Mouse (Mus musculus): Measurements from ENCODE around the gene Pik3c2b. TPM values are rescaled to one million over a fixed set of nuclear protein-coding genes. Genes with fewer than 3 reads are reported as not detected.
A peak's percentile ranks its signal among the peaks of the same experiment; 100 is the strongest.
"Not testable (repeated sequence)": the region's sequence is repeated elsewhere in the genome, so short reads cannot be mapped to it uniquely, and the experiment has no call there.

Gene Pik3c2b
- polyA plus RNA-seq, 1 experiment from 2014 or later, result 13.8 TPM

DNA sequence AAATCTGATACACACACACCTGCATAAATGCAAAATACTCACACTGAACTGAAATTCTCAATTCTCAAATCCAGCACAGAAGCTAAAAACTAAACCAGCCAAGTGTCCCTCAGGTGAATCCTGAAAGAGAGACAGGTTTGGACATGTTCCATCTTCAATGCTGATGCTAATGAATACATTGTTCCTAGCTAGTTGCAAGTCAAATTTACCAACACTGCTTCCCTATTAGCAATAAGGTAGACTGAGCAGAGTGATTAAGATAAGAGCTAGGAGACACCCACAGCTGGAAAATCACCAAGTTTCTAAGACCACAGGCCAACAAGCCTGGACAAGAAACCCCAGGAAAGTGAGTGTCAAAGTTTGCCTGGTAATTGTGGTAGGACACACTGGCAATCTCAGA is 26.2 kb upstream of the Pik3c2b start:
- no peak for ATAC-seq (ENCODE audit: insufficient number of reproducible peaks, insufficient read depth, low FRiP score, low read depth)

DNA sequence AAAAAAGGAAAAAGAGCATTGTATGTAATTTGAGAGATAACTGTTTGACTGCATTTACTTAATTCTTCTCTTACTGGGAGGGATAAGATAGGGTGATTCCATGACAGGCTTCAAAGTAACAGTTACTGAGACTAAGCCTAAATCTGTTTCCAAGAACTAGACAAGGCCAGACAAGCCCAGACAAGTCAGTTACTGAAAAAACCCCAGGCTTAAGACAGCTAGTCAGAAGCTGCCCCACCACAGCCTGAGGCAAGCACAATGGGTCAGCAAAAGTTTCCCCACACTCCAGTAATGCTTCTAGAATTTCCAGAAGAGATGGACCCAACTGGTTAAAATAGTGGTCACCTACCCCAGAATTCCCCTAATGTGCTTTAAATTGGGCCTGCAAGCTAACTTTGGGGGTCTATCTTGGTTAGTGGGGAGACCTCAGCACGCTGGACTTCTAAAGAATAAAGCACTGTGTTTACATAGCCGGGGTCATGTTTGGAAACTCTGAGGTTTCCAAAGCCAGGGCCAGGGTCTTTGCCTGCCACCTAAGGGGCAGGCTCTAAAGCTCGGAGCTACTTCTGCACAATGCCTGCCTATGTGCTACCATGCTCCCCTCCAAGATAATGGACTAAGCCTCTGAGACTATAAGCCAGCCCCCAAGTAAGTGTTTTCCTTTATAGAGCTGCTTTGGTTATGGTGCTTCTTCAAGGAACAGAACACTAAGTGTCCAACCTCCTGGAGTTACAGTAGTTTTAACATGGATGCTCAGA is 25.2 kb upstream of the Pik3c2b start:
- Histone ChIP-seq H3K27ac (ENCODE audit: low read length) (peak overlapping the region; percentile 21; the same call in 1 of the 2 replicates), H3K4me1 (ENCODE audit: control insufficient read depth, insufficient read depth, low read length) (0 out of 2 replicates have a peak, but pooled peaks cover 9% of the 10 kb centered on the region), H3K4me2 (replicated peaks; ENCODE audit: low read depth, low read length) (no peak overlapping the region), H3K4me3 (ENCODE audit: low read depth, low read length) (no peak overlapping the region), H3K9me3 (ENCODE audit: control insufficient read depth, low read depth, low read length) (no peaks in the 10 kb centered on the region), H3K9ac (replicated peaks; ENCODE audit: low read depth, low read length) (no peak overlapping the region), H3K27me3 (ENCODE audit: control insufficient read depth, insufficient read depth, low read length) (no peaks in the 10 kb centered on the region), H3K36me3 (ENCODE audit: control insufficient read depth, insufficient read depth, low read length) (peaks cover 22% of the 10 kb centered on the region)
- WGBS, result 45% methylated on average over 3 of the region's 3 CpGs
- ATAC-seq (ENCODE audit: insufficient number of reproducible peaks, insufficient read depth, low FRiP score, low read depth), result no peak

More for the DNA sequence above, 26.2 kb upstream of the Pik3c2b start:
- Histone ChIP-seq H3K36me3 (ENCODE audit: control insufficient read depth, insufficient read depth, low read length) (peaks cover 28% of the 10 kb centered on the region), H3K4me1 (ENCODE audit: control insufficient read depth, insufficient read depth, low read length) (0 out of 2 replicates have a peak, but pooled peaks cover 8% of the 10 kb centered on the region), H3K4me2 (replicated peaks; ENCODE audit: low read depth, low read length) (no peak overlapping the region), H3K9me3 (ENCODE audit: control insufficient read depth, low read depth, low read length) (no peaks in the 10 kb centered on the region), H3K27ac (ENCODE audit: low read length) (no peak overlapping the region), H3K9ac (replicated peaks; ENCODE audit: low read depth, low read length) (no peak overlapping the region), H3K4me3 (ENCODE audit: low read depth, low read length) (no peak overlapping the region), H3K27me3 (ENCODE audit: control insufficient read depth, insufficient read depth, low read length) (no peaks in the 10 kb centered on the region)

DNA sequence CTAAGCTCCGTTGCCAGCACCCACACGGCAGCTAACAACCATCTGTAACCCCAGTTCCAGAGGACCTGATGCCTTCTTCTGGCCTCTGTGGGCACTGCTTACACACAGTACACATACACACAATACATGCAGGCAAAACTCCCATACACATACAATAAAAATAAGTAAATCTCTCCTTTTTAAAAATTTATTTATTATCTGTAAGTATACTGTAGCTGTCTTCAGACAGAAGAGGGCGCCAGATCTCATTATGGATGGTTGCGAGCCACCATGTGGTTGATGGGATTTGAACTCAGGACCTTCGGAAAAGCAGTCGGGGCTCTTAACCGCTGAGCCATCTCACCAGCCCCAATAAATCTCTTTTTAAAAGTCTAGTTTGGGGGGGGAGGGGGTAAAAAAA is 24.1 kb upstream of the Pik3c2b start:
- no peaks in the 10 kb centered on the region for H3K27me3 ChIP-seq (ENCODE audit: control insufficient read depth, insufficient read depth, low read length)
- no peak overlapping the region for H3K4me3 ChIP-seq (ENCODE audit: low read depth, low read length)
- no peak overlapping the region for H3K27ac ChIP-seq (ENCODE audit: low read length)
- no peak overlapping the region for H3K9ac ChIP-seq (replicated peaks; ENCODE audit: low read depth, low read length)
- no peak overlapping the region for H3K4me2 ChIP-seq (replicated peaks; ENCODE audit: low read depth, low read length)
- peaks cover 21% of the 10 kb centered on the region for H3K36me3 ChIP-seq (ENCODE audit: control insufficient read depth, insufficient read depth, low read length)
- ATAC-seq (ENCODE audit: insufficient number of reproducible peaks, insufficient read depth, low FRiP score, low read depth), result no peak
- H3K9me3 ChIP-seq (ENCODE audit: control insufficient read depth, low read depth, low read length), result no peaks in the 10 kb centered on the region
- WGBS, result 90% methylated on average over 7 of the region's 7 CpGs
- H3K4me1 ChIP-seq (ENCODE audit: control insufficient read depth, insufficient read depth, low read length), result 0 out of 2 replicates have a peak, but pooled peaks cover 9% of the 10 kb centered on the region

DNA sequence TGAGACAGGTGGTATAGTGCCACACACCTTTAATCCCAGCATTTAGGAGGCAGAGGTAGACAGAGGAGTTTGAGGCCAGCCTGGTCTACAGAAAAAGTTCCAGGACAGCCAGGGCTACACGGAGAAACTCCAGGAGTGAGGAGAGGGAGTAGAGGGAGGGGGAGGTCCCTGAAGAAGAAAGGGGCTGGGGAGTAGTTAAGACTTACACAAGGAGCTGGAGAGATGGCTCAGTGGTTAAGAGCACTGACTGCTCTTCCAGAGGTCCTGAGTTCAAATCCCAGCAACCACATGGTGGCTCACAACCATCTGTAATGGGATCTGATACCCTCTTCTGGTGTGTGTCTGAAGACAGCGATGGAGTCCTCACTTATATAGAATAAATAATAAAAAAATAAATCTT is 23.5 kb upstream of the Pik3c2b start:
- not testable (repeated sequence) for H3K27me3 ChIP-seq (ENCODE audit: control insufficient read depth, insufficient read depth, low read length); H3K27ac ChIP-seq (ENCODE audit: low read length); H3K9ac ChIP-seq (replicated peaks; ENCODE audit: low read depth, low read length); H3K9me3 ChIP-seq (ENCODE audit: control insufficient read depth, low read depth, low read length); H3K4me1 ChIP-seq (ENCODE audit: control insufficient read depth, insufficient read depth, low read length); H3K4me2 ChIP-seq (replicated peaks; ENCODE audit: low read depth, low read length); H3K4me3 ChIP-seq (ENCODE audit: low read depth, low read length); ATAC-seq (ENCODE audit: insufficient number of reproducible peaks, insufficient read depth, low FRiP score, low read depth)
- H3K36me3 ChIP-seq (ENCODE audit: control insufficient read depth, insufficient read depth, low read length), result peaks cover 18% of the 10 kb centered on the region
- WGBS, result 87% methylated on average over 2 of the region's 2 CpGs

DNA sequence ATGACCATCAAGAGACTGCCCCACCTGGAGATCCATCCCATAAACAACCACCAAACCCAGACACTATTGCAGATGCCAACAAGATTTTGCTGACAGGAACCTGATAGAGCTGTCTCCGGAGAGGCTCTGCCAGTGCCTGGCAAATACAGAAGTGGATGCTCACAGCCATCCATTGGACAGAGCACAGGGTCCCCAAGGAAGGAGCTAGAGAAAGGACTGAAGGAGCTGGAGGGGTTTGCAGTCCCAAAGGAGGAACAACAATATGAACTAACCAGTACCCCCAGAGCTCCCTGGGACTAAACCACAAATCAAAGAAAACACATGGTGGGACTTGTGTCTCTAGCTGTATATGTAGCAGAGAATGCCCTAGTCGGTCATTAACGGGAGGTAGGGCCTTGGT is 21.7 kb upstream of the Pik3c2b start:
- H3K27ac ChIP-seq (ENCODE audit: low read length); H3K4me2 ChIP-seq (replicated peaks; ENCODE audit: low read depth, low read length); H3K27me3 ChIP-seq (ENCODE audit: control insufficient read depth, insufficient read depth, low read length); H3K4me1 ChIP-seq (ENCODE audit: control insufficient read depth, insufficient read depth, low read length); H3K9me3 ChIP-seq (ENCODE audit: control insufficient read depth, low read depth, low read length); H3K9ac ChIP-seq (replicated peaks; ENCODE audit: low read depth, low read length); H3K4me3 ChIP-seq (ENCODE audit: low read depth, low read length); ATAC-seq (ENCODE audit: insufficient number of reproducible peaks, insufficient read depth, low FRiP score, low read depth); H3K36me3 ChIP-seq (ENCODE audit: control insufficient read depth, insufficient read depth, low read length): not testable (repeated sequence)
- WGBS, result 91% methylated on average over 3 of the region's 3 CpGs

DNA sequence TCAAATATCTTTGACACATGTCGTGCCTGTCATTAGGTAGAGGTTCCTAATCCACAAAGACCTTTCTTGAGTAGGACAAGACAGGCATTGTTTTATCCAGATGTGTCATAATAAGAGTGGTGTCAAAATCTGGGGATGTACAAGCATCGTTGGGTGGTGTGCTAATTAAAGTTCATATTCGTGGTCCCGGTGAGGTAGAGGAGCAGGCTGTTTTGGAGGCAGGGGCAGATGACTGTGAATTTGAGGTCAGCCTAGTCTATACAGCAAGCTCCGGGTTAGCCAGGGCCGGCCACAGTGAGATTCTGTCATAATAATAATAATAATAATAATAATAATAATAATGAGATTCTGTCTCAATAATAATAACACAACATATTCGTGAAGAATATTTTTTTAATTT is 21.0 kb upstream of the Pik3c2b start:
- ATAC-seq (ENCODE audit: insufficient number of reproducible peaks, insufficient read depth, low FRiP score, low read depth), result no peak

DNA sequence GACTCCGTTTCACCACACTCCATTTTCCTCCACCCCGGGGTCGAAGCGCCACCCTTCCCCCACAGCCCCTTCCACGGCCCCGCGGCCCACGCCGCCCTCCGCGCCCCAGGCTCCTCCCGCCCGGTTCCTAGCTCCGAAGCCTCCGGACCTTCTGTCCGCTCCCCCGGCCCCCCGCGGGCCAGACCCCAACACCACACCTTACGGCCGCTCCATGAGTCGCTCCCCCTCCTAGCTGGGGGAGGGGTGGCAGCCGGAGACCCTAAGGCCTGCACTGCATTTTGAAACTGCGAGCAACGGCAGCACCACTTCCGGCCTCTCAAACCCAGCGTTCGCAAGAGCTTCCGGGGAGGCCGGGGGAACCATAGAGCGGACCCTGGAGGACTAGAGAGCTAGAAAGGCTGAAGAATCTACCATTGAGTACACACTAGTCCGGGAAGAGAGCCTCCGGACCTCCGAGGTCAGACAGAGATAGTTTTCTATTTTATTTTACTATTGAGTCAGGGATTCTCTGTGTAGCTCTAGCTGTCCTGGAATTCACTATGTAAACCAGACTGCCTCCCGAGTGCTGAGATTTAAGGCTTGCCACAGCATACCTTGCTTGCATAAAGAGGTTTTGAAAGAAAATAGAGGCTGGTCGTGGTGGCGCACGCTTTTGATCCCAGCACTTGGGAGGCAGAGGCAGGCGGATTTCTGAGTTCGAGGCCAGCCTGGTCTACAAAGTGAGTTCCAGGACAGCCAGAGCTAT is 20.2 kb upstream of the Pik3c2b start:
- H3K4me2 ChIP-seq (replicated peaks; ENCODE audit: low read depth, low read length), result peak overlapping the region; percentile 59
- no peaks in the 10 kb centered on the region for H3K27me3 ChIP-seq (ENCODE audit: control insufficient read depth, insufficient read depth, low read length)
- H3K4me3 ChIP-seq (ENCODE audit: low read depth, low read length), result peak overlapping the region; percentile 81
- no peaks in the 10 kb centered on the region for H3K36me3 ChIP-seq (ENCODE audit: control insufficient read depth, insufficient read depth, low read length)
- WGBS, result under 1% methylated on average over 40 of the region's 40 CpGs
- peak overlapping the region; percentile 95 for H3K9ac ChIP-seq (replicated peaks; ENCODE audit: low read depth, low read length)
- H3K27ac ChIP-seq (ENCODE audit: low read length), result peak overlapping the region; percentile 91
- H3K9me3 ChIP-seq (ENCODE audit: control insufficient read depth, low read depth, low read length), result no peaks in the 10 kb centered on the region
- H3K4me1 ChIP-seq (ENCODE audit: control insufficient read depth, insufficient read depth, low read length), result 0 out of 2 replicates have a peak, but pooled peaks cover 9% of the 10 kb centered on the region
- ATAC-seq (ENCODE audit: insufficient number of reproducible peaks, insufficient read depth, low FRiP score, low read depth), result peak; percentile 97

More for the DNA sequence above, 21.0 kb upstream of the Pik3c2b start:
- Histone ChIP-seq H3K27me3 (ENCODE audit: control insufficient read depth, insufficient read depth, low read length) (no peaks in the 10 kb centered on the region), H3K4me2 (replicated peaks; ENCODE audit: low read depth, low read length) (peak overlapping the region; percentile 59), H3K9ac (replicated peaks; ENCODE audit: low read depth, low read length) (peak overlapping the region; percentile 95), H3K9me3 (ENCODE audit: control insufficient read depth, low read depth, low read length) (no peaks in the 10 kb centered on the region), H3K4me1 (ENCODE audit: control insufficient read depth, insufficient read depth, low read length) (0 out of 2 replicates have a peak, but pooled peaks cover 9% of the 10 kb centered on the region), H3K36me3 (ENCODE audit: control insufficient read depth, insufficient read depth, low read length) (no peaks in the 10 kb centered on the region), H3K27ac (ENCODE audit: low read length) (no peak overlapping the region), H3K4me3 (ENCODE audit: low read depth, low read length) (peak overlapping the region; percentile 81)
- 34% methylated on average over 7 of the region's 7 CpGs for WGBS

DNA sequence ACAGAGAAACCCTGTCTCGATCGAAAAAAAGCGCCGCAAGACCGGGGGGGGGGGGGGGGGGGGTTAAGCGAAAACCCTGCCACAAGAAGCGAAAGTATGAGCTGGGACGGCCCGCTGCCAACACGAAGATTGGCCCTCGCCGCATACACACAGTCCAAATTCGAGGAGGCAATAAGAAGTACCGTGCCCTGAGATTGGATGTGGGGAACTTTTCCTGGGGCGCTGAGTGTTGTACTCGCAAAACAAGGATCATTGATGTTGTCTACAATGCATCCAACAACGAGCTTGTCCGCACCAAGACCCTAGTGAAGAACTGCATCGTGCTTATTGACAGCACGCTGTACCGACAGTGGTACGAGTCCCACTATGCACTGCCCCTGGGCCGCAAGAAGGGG is 19.7 kb upstream of the Pik3c2b start:
- H3K9ac ChIP-seq (replicated peaks; ENCODE audit: low read depth, low read length); H3K36me3 ChIP-seq (ENCODE audit: control insufficient read depth, insufficient read depth, low read length); H3K9me3 ChIP-seq (ENCODE audit: control insufficient read depth, low read depth, low read length); ATAC-seq (ENCODE audit: insufficient number of reproducible peaks, insufficient read depth, low FRiP score, low read depth); H3K27me3 ChIP-seq (ENCODE audit: control insufficient read depth, insufficient read depth, low read length); H3K4me1 ChIP-seq (ENCODE audit: control insufficient read depth, insufficient read depth, low read length): not testable (repeated sequence)
- peak overlapping the region; percentile 91 for H3K27ac ChIP-seq (ENCODE audit: low read length)
- H3K4me2 ChIP-seq (replicated peaks; ENCODE audit: low read depth, low read length), result 0 out of 2 replicates have a peak overlapping the region, but pooled peaks have one; percentile 16
- H3K4me3 ChIP-seq (ENCODE audit: low read depth, low read length), result peak overlapping the region; percentile 81
- 35% methylated on average over 21 of the region's 23 CpGs for WGBS

All from stomach, embryonic 14.5 days (tissue).